Mouse (Mus musculus) gastrocnemius, postnatal 4 days (tissue): ENCODE data around the gene Gpr33. TPM values are rescaled to one million over a fixed set of nuclear protein-coding genes. Genes with fewer than 3 reads are reported as not detected.
A peak's percentile ranks its signal among the peaks of the same experiment; 100 is the strongest.

Experiments used
- DNase-seq, 2 experiments: peaks; one replicate each; pipeline ENCODE4 v3.0.0; 2021 to 2022; ENCODE audit warnings: low spot score in 2 of 2, mixed read lengths in 2 of 2
- long read RNA-seq, 2 experiments: library from polyadenylated mRNA; stranded (forward); transcript quantifications; one replicate each; pipeline ENCODE4 v2.0.0; 2021
- total RNA-seq, 2 experiments: library from RNA; stranded (reverse); gene quantifications; 2 replicates each; pipeline ENCODE4 v1.2.3; 2021

Gpr33 gene
- total RNA-seq: not detected
- long read RNA-seq, experiment 1: 0 reads
- long read RNA-seq, experiment 2: 0 reads

GRCm38 (mm10) chr12:52027963-52028362 is at the start of gene Gpr33:
TSS of gene Gpr33 (minus strand) at chr12:52028063.
- DNase-seq: no peak

- DNase-seq: no peak
Observed at GRCm38 (mm10) chr12:52049324-52049723, 21.5 kb upstream of the Gpr33 start.

GRCm38 (mm10) chr12:52046371-52046770 is 18.5 kb upstream of the Gpr33 start:
- DNase-seq: no peak

- peak; percentile 27 to 46 for DNase-seq
Observed at GRCm38 (mm10) chr12:52042818-52043336, 15.0 kb upstream of the Gpr33 start.

DNA sequence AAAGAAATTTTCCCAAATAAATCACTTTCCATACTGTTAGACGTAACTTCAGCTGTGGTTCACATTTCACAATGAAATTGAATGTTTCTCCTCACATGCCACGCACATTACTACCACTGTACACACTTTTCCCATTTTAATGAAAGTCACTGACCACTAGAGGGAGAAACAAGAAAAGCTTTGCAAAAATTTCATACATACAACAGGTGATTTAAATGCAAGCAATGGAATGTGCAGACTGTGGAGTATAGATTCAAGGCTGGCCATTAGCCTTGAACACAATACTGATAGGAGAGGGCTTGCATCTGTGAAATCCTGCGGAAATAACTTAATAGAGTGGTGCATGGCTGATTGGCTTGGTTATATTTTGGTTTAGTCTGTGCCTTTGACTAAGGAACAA is 10.5 kb upstream of the Gpr33 start:
- no peak for DNase-seq

DNA sequence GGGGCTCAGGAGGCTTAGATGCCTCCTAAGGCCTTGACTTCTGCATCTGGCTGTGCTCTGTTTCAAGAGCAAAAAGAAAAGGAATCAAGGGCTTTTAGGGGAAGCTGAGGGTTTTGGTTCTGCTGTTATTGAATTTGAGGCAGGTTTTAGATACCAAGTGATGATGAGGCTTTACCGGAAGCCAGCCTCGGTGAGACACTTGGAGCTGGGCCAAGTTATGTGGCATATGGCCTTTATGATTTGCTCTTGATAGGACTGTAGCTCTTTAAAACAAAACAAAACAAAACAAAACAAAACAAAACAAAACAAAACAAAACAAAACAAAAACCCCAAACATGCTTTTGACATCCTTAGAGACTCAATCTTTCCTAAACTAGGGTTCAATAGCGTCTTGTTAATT is 7.1 kb upstream of the Gpr33 start:
- no peak for DNase-seq

DNA sequence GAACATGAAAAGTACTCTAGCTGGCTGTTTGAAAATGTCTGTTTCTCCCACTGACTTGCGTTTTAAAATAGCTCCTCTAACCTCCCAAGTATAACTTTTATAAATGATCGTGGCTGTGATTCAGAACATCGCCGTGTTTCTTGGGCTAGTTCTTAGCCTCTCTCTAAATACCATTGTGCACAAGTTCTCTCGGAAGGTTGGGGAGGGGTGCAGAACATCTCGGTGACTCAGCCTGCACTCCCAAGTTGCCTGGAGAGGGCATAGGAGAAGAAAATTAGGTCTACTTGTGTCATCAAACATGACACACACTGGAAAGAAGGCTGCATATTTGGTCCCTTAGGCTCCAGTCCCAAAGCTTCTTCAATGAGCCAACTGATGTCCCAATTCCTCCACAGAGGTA is 4.4 kb upstream of the Gpr33 start:
- no peak for DNase-seq

DNA sequence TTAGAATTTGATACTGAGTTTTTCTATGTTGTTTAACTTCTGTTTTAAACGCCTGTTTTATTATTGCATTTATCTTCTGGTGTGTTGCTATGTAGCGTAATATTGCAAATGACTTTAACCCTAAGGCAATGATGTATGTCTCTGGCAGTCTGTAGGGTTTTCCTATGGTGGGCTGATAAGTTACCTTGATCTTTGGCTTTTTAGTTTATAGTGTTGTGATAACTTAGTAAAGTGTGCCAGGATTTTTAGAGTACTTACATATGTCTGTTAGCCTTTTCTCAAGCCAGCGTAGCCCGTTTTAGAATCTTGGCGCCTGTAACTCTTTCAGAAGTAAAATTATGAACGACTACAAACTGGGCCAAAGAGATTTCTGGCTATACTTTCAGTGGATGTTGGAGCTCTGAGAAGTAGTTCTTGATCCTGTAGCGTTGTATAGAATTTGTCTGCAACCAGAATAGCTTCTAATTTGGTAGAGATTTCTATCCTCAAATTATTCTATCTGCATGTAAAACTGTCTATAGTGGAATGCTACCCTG is 13.3 kb downstream of the Gpr33 start:
- DNase-seq: no peak

DNA sequence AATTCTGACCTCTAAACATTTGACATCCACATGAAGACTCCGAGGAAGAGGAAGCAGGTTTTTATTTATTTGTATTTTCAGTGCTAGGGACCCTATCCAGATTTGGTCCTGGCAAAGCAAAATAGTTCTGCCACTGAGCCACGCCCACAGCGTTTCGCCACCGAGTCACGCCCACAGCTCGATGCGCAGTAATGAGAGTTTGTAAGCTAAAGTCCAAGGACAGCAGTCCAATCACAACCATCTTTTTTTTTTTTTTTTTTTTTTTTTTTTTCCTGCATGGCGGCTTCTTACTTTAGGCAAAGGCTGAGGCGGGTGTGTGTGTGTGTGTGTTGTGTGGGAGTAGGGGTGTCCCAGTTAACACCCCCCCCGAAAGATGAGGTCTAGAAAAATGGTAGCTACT is 13.8 kb downstream of the Gpr33 start:
- DNase-seq: no peak

GRCm38 (mm10) chr12:52013274-52013673 is 14.6 kb downstream of the Gpr33 start:
- no peak for DNase-seq

GRCm38 (mm10) chr12:52012159-52012558 is 15.7 kb downstream of the Gpr33 start:
- no peak for DNase-seq

GRCm38 (mm10) chr12:52010630-52010961 is 17.3 kb downstream of the Gpr33 start:
- DNase-seq: no peak

DNA sequence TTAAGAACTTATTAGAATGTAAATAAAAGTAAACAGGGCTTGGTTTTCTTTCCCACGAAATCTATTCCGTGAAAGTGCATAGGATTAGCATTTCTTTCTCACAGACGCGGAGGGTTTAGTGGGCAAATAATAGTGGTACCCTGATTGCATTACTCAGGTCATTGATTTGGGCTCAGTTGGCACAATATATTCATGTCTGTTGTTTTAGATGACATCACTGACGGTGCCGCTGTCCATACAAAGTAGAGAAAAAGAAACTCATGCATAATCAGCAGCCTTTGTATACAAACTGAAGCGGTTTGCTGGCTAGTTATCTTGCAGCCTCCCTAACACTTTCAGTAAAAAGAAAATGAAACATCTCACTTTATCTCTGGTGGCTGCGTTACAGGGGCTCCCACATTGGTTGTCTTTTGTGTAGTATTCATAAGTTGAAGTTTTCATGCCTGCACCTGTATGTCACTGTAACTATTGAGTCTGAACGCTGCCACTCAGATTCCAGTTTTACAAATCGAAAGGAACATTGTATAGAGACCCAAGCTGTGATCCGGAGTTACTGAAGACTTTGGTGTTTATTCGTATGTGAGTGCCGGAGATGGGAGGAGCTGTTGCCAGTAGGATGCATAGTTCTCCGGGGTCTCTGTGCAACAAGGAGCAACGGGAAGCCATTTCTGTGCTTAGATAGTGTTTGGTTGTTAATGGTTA is 17.8 kb downstream of the Gpr33 start:
- DNase-seq: no peak

DNA sequence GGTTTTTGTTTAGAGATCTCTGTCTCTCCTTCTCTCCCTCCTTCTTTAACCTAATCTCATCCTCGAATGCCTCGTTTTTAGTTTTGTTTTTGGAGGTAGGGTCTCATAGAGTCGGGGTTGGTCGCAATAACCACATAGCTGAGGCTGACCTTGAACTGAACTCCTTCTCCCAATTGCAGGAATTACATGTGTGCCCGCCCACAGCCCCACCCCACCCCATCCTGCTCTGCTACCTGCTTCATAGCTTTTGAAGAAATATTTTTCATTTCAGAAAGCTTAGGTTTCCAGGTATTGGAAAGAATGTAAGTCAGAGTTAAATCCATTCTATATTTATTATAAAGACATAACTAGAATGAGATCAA is 21.2 kb downstream of the Gpr33 start:
- no peak for DNase-seq

- peak; percentile 96 to 97 for DNase-seq
Observed at GRCm38 (mm10) chr12:52005877-52006632, 21.8 kb downstream of the Gpr33 start, which contains the start of gene Dtd2. TSS of gene Dtd2 (minus strand) at chr12:52006501.

DNA sequence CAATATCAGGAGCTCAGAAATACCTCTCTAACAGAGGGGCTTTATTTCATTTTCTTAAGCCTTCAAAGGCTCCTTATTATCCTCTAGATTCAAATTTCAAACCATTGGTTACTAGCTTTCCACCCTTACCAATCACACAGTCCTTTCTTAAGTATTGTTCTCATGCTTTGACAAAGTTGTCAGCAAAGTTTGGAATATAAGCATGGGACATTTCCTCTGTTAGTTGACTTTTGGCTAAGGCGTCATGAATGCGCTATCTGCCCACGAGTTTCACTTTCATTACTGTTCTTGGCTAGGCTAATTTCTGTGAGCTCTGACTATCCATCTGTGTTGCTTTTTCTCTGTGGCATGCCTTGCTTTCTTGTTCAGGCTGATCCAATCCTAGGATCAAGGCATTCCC is 25.1 kb downstream of the Gpr33 start:
- no peak for DNase-seq

DNA sequence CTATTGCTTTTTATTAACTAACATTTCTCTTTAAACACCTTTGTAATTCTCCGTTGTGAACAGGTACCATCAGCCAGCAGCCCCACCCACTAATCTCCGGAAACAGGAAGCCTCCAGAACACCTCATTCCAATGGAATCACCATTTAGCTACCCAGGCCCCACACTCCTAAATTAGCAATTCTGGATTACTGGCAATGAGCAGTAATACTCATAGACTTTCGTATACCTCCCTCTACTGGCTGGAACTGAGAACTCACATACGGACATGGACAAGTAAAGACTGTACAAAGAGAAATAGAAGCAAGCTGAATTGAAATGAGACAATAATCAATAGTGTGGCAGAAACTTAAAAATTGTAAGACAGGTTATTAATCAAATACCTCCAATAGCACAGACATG is 26.3 kb downstream of the Gpr33 start:
- DNase-seq: peak in 1 of 2 experiments; percentile 50

DNA sequence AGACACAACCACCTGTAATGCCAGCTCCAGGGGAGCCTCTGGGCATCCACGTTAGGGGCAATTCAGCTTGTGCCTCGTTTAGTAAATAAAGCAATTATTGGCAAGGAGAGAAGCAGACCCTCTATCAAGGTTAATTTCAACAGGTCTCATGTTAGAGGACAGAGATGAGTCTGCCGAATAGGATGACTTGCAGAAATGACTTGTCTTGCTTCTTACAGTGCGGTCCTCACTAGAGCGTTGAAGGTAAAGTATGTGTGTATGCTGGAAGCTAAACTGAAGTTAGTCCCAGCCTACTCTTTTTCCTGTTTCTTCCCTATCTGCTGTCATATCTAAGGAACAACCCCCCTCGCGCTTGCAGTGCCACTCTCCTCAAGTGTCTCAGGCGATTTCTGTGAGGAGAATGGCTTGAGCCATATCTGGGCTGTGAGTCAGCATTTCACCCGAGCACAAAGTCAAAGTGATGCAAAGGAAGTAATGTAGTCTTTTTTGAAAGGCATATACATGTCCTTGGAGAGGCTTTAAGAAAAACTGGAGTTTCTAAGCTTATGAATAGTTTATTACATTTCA is 29.4 kb downstream of the Gpr33 start:
- no peak for DNase-seq

DNA sequence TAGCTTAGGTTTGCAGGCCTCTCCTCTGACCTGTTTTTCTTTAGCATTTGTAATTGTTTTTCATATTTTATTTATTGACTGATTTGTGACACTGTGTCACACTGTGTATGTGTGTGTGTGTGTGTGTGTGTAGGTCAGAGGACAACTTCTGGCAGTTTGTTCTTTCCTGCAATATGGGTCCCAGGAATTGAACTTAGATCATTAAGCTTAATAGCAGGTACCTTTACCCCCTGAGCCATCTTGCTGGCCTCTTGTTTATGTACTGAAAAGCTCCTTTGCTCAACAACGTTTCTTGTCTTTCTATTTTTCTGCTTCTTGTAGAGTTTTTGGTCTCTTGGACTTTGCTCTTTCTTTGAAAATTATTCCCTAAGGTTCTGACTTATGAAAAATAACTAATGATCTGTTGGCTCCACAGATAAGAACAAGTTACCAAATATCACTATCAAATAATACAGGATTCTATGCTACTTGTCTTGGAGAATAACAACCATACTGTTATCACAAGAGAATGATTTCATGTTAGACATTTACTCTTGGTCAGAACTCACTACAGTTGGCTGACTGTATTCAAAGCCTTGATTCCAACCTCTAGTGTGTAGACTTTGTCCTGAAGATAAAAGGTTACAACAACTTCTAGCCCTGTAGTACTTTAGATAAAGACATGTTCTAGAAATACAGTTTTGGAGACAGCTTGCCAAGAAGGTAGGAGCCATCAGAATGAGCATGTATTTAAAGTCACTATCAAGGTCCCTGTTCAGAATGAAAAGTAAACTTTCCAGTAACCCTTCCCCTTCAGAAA is 31.9 kb downstream of the Gpr33 start:
- DNase-seq: no peak

DNA sequence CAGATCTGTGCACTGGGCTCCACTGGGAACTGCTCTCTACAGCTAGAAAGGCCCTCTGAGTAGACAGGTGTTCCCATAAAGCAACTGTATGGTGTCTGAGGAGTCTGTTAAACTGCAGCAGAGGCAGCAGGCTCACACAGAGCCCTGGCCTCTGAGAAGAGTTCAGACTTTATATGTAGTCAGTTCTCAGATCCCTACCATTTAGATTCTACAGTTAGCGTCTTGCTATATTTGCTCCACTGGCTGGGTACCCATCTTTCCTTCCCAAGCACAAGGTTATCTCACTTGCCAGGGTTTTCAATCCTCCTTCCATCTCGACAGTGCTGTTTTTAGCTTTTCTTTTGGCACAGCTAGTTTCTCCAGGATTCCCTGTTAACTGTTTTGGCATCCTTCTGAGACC is 37.2 kb downstream of the Gpr33 start:
- DNase-seq: no peak

GRCm38 (mm10) chr12:51988536-51988935 is 39.3 kb downstream of the Gpr33 start:
- no peak for DNase-seq
